In the genomic region with DNA sequence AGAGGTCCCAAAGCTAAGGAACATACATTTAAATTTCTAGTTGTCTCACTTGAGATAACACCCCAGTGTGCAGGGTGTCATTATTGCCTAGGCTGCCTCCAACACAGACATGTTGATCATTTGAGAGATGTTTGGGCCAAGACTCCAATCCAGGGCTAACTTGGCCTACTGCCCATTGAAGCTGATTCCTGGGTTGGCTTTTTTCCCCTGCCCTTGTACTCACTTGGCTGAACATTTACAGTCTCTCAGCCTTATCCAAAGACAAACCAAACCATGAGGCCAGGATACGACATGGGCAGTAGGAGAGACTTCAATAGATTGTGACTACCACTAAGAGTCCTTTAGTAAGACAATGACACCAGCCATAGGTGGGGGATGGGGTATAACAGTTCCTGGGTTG, we compare ENCODE assay signal across 12 mouse cellular contexts. TPM values are rescaled to one million over a fixed set of nuclear protein-coding genes. Genes with fewer than 3 reads are reported as not detected.
A peak's percentile ranks its signal among the peaks of the same experiment; 100 is the strongest.
DNase-seq lines count a peak whose midpoint lies in the region; ATAC-seq and TF ChIP-seq lines count a peak whose summit lies in the region.
"Had no signal": no experiment of that assay in that cellular context is flagged by ENCODE, and none has a peak within 500 bp of the region (broad histone marks: within the 10 kb centered on the region; RNA-seq: fewer than 3 reads in every experiment).

No protein-coding gene starts in this region.

- no peaks in the 10 kb centered on the region for H3K4me1 ChIP-seq in lung, adult 2 months (ENCODE audit: control insufficient read depth, insufficient read depth, low read length)
- 0 out of 2 replicates have a peak, but pooled peaks cover 2% of the 10 kb centered on the region for H3K4me1 ChIP-seq in liver, embryonic 11.5 days (replicated peaks; ENCODE audit: control insufficient read depth, insufficient read depth, low read length)

- 21% methylated on average over 1 of the region's 1 CpGs for WGBS in lung, adult 2 months
- WGBS in liver, embryonic 11.5 days, result 56% methylated on average over 1 of the region's 1 CpGs

- H3K36me3 ChIP-seq in liver, embryonic 11.5 days (ENCODE audit: control insufficient read depth, insufficient read depth, low read length), result no peaks in the 10 kb centered on the region
- H3K36me3 ChIP-seq: embryonic facial prominence, embryonic 12.5 days; liver, embryonic 12.5 days; midbrain, embryonic 10.5 days had no signal

- no peak for ATAC-seq in erythroblast, adult 5-6 weeks (replicated peaks; ENCODE audit: low FRiP score, poor library complexity, severe bottlenecking)
- ATAC-seq in liver, embryonic 11.5 days (replicated peaks; ENCODE audit: low FRiP score), result no peak
- ATAC-seq: forebrain, postnatal 0 days; liver, embryonic 12.5 days had no signal

- peak; percentile 78 for DNase-seq in adrenal gland, postnatal 10 days
- no peak for DNase-seq in adrenal gland, adult 18-20 months (ENCODE audit: low spot score in 2 of 2)
- DNase-seq in lung, postnatal 10 days, result peak; percentile 58
- DNase-seq in lung, adult 2 months, result no peak
- DNase-seq in heart, adult 9 months (ENCODE audit: low spot score in 2 of 2), result peak; percentile 61 to 64
- DNase-seq in kidney, postnatal 36 days, result peak; percentile 81 to 87
- no peak for DNase-seq in liver, embryonic 11.5 days (ENCODE audit: low spot score)
- DNase-seq: forebrain, postnatal 0 days had no signal

- H3K9me3 ChIP-seq in liver, embryonic 11.5 days (ENCODE audit: control insufficient read depth, low read length), result no peaks in the 10 kb centered on the region
- H3K9me3 ChIP-seq: embryonic facial prominence, embryonic 12.5 days; liver, embryonic 12.5 days; midbrain, embryonic 10.5 days had no signal

- no peak overlapping the region for H3K4me3 ChIP-seq in lung, adult 2 months (replicated peaks; ENCODE audit: extremely low read depth, low read depth, low read length)
- H3K4me3 ChIP-seq in liver, embryonic 11.5 days (ENCODE audit: low read depth, low read length), result no peak overlapping the region
- H3K4me3 ChIP-seq: embryonic facial prominence, embryonic 12.5 days; liver, embryonic 12.5 days; midbrain, embryonic 10.5 days had no signal

- H3K27ac ChIP-seq in liver, embryonic 11.5 days (ENCODE audit: low read depth, low read length), result no peak overlapping the region
- H3K27ac ChIP-seq: embryonic facial prominence, embryonic 12.5 days; liver, embryonic 12.5 days; midbrain, embryonic 10.5 days had no signal

- no peaks in the 10 kb centered on the region for H3K27me3 ChIP-seq in liver, embryonic 11.5 days (replicated peaks; ENCODE audit: control insufficient read depth, insufficient read depth, low read length)
- H3K27me3 ChIP-seq: embryonic facial prominence, embryonic 12.5 days had no signal

- TF ChIP-seq CTCF in lung, adult 2 months (IDR thresholded peaks at IDR 0.05; ENCODE audit: insufficient read depth, low read length), result no peak

- no peak overlapping the region for H3K9ac ChIP-seq in liver, embryonic 11.5 days (ENCODE audit: low read depth, low read length)
- H3K9ac ChIP-seq: embryonic facial prominence, embryonic 12.5 days; forebrain, postnatal 0 days; liver, embryonic 12.5 days had no signal

- H3K4me2 ChIP-seq in liver, embryonic 11.5 days, result no peak overlapping the region
- H3K4me2 ChIP-seq: embryonic facial prominence, embryonic 12.5 days; liver, embryonic 12.5 days had no signal

- no peak for TF ChIP-seq POLR2A in lung, adult 2 months (IDR thresholded peaks at IDR 0.05; ENCODE audit: borderline replicate concordance, extremely low read depth, low read depth, low read length)

RNA-seq across cellular contexts. Expression of gene Plekhg3, which starts 18.0 kb away (rescaled TPM):
- total RNA-seq in adrenal gland, postnatal 10 days (2021), result 10 to 100 TPM; 21.1 to 22.0 TPM
- total RNA-seq in adrenal gland, adult 18-20 months (2021), result 10 to 100 TPM in 1 of 2 experiments, 1 to 10 TPM in 1; 8.6 to 11.9 TPM
- 19.5 and 20.4 TPM in 2 replicates for polyA plus RNA-seq in lung, adult 2 months (2012; rRNA removed)
- 6.1 TPM in 2 replicates for total RNA-seq in erythroblast, adult 5-6 weeks (2015; ENCODE audit: low replicate concordance)
- total RNA-seq in erythroblast, adult 5-6 weeks (2017; ENCODE audit: low replicate concordance), result 5.0 and 7.3 TPM in 2 replicates
- 3.4 and 4.1 TPM in 2 replicates for polyA plus RNA-seq in liver, embryonic 11.5 days (2014; fragmentation: Nextera tagmentation; extraction: Ambion mirVana)

Comparison
In these comparisons a context has a peak if more than half of its experiments do, and no peak if none do; other contexts are left out.
1. DNase-seq: peak in adrenal gland, postnatal 10 days (single experiment), lung, postnatal 10 days (single experiment), heart, adult 9 months (2 of 2) and kidney, postnatal 36 days (2 of 2); none in adrenal gland, adult 18-20 months (0 of 2), lung, adult 2 months (single experiment) and liver, embryonic 11.5 days (single experiment).